Mouse (Mus musculus): ENCODE results near the gene Ptprn2.

Gene Ptprn2

GRCm38 (mm10) chr12:117263081-117263480 lies 777.6 kb downstream of the Ptprn2 start:
- CTCF ChIA-PET = no interaction called here

- CTCF ChIA-PET = no interaction called here
Observed at GRCm38 (mm10) chr12:117265211-117265610, 779.7 kb downstream of the Ptprn2 start.

- CTCF ChIA-PET = interaction anchor here (0.6 kb wide), 1 partner anchor 907 kb away, joined by 4 read pairs; no protein-coding TSS in a partner anchor
Observed at GRCm38 (mm10) chr12:117268543-117269172, 783.1 kb downstream of the Ptprn2 start.

- CTCF ChIA-PET = interaction anchor here (0.6 kb wide), 1 partner anchor 906 kb away, joined by 4 read pairs; no protein-coding TSS in a partner anchor
Observed at GRCm38 (mm10) chr12:117269310-117269709, 783.8 kb downstream of the Ptprn2 start.

- CTCF ChIA-PET = no interaction called here
Observed at GRCm38 (mm10) chr12:117270199-117270598, 784.7 kb downstream of the Ptprn2 start.

- CTCF ChIA-PET = no interaction called here
Observed at GRCm38 (mm10) chr12:117273166-117273565, 787.6 kb downstream of the Ptprn2 start.

- CTCF ChIA-PET = interaction anchor here (0.6 kb wide), 1 partner anchor 16 kb away, joined by 5 read pairs; no protein-coding TSS in a partner anchor
Observed at GRCm38 (mm10) chr12:117274576-117274975, 789.1 kb downstream of the Ptprn2 start.

- CTCF ChIA-PET = no interaction called here
Observed at GRCm38 (mm10) chr12:117280790-117281189, 795.3 kb downstream of the Ptprn2 start.

- CTCF ChIA-PET = no interaction called here
Observed at GRCm38 (mm10) chr12:117282659-117283058, 797.1 kb downstream of the Ptprn2 start.

- CTCF ChIA-PET = no interaction called here
Observed at GRCm38 (mm10) chr12:117287456-117287855, 801.9 kb downstream of the Ptprn2 start.

GRCm38 (mm10) chr12:117291943-117292342 lies 806.4 kb downstream of the Ptprn2 start:
- CTCF ChIA-PET = interaction anchor here (0.7 kb wide), 1 partner anchor 349 kb away, joined by 3 read pairs; no protein-coding TSS in a partner anchor

GRCm38 (mm10) chr12:117296792-117297191 lies 811.3 kb downstream of the Ptprn2 start:
- CTCF ChIA-PET = no interaction called here

- CTCF ChIA-PET = no interaction called here
Observed at GRCm38 (mm10) chr12:117299084-117299483, 813.6 kb downstream of the Ptprn2 start.

- CTCF ChIA-PET = no interaction called here
Observed at GRCm38 (mm10) chr12:117304751-117305624, 819.5 kb downstream of the Ptprn2 start.

- CTCF ChIA-PET = no interaction called here
Observed at GRCm38 (mm10) chr12:117305625-117306105, 820.1 kb downstream of the Ptprn2 start.

GRCm38 (mm10) chr12:117312079-117312478 lies 826.6 kb downstream of the Ptprn2 start:
- CTCF ChIA-PET = no interaction called here

GRCm38 (mm10) chr12:117314987-117315386 lies 829.5 kb downstream of the Ptprn2 start:
- CTCF ChIA-PET = no interaction called here

GRCm38 (mm10) chr12:117315661-117316060 lies 830.1 kb downstream of the Ptprn2 start:
- CTCF ChIA-PET = no interaction called here

GRCm38 (mm10) chr12:117318229-117318628 lies 832.7 kb downstream of the Ptprn2 start:
- CTCF ChIA-PET = no interaction called here

- CTCF ChIA-PET = no interaction called here
Observed at GRCm38 (mm10) chr12:117323017-117323416, 837.5 kb downstream of the Ptprn2 start.
